Mouse (Mus musculus) small intestine, adult 2 months (tissue): ENCODE data around the gene Gfra1.

Experiments
- CTCF ChIP-seq: fragments of 200-500 bp; IDR thresholded peaks from 2 replicates; pipeline ENCODE4 v1.5.1; 2012; ENCODE audit warnings: low read depth, mild to moderate bottlenecking, control low read depth, inconsistent platforms, low read length, moderate library complexity, mixed read lengths; ENCODE audit not compliant: insufficient replicate concordance, insufficient read length; ENCODE audit errors: extremely low read depth
- POLR2A ChIP-seq: fragments of 200-500 bp; IDR thresholded peaks from 2 replicates; pipeline ENCODE4 v1.6.1; 2012; ENCODE audit warnings: low read depth, mild to moderate bottlenecking, control low read depth, inconsistent platforms, low read length, moderate library complexity

DNA sequence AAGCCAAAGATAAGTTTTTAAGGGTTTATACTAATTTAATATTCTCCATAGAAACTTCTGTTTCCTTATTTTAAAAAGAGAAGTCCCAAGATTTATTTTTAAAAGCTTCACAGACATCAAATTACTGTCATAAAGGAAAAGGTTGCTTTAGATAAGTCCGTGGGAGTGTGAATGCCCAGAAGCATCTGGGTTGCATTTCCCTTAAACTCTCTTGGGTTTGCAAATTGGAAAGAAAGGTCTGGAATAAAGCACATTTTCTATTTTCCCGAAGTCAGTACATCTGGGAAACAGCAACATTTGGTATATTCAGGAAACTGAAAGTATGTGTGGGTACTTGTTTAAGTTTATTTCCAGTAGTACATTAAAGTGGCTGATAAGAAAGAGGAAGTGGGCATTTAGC is 12.6 kb upstream of the Gfra1 start:
- TF ChIP-seq POLR2A (no peak), CTCF (no peak)
